Mouse (Mus musculus) kidney, postnatal 25 days (tissue): ENCODE measurements around the gene Sync.
A peak's percentile ranks its signal among the peaks of the same experiment; 100 is the strongest.

Experiments used
- DNase-seq, 2 experiments: peaks; one replicate each; pipeline ENCODE4 v3.0.0; 2021; ENCODE audit warnings: mixed read lengths in 2 of 2

The Sync gene

GRCm38 (mm10) chr4:129287472-129287981 lies at the start of gene Sync:
Gene Sync, plus strand, starts transcription at chr4:129287617.
- peak; percentile 26 to 61 for DNase-seq

GRCm38 (mm10) chr4:129237843-129238441 lies 49.5 kb upstream of the Sync start:
- DNase-seq: peak; percentile 43 to 72

- no peak for DNase-seq
Measured at GRCm38 (mm10) chr4:129238579-129239016, 48.8 kb upstream of the Sync start.

GRCm38 (mm10) chr4:129239075-129239474 lies 48.3 kb upstream of the Sync start:
- peak; percentile 78 to 92 for DNase-seq

GRCm38 (mm10) chr4:129241898-129242297 lies 45.5 kb upstream of the Sync start:
- no peak for DNase-seq

- DNase-seq: no peak
Measured at GRCm38 (mm10) chr4:129242327-129242726, 45.1 kb upstream of the Sync start.

GRCm38 (mm10) chr4:129242761-129243160 lies 44.7 kb upstream of the Sync start:
- DNase-seq: no peak

GRCm38 (mm10) chr4:129244802-129245201 lies 42.6 kb upstream of the Sync start:
- DNase-seq: no peak

GRCm38 (mm10) chr4:129246360-129247301 lies 40.8 kb upstream of the Sync start:
- peak in 1 of 2 experiments; percentile 67 for DNase-seq

GRCm38 (mm10) chr4:129247381-129248242 lies 39.8 kb upstream of the Sync start:
- DNase-seq: peak; percentile 39 to 71

- peak; percentile 57 to 79 for DNase-seq
Measured at GRCm38 (mm10) chr4:129248243-129248767, 39.1 kb upstream of the Sync start.

- no peak for DNase-seq
Measured at GRCm38 (mm10) chr4:129249288-129249687, 38.1 kb upstream of the Sync start.

- peak; percentile 87 to 95 for DNase-seq
Measured at GRCm38 (mm10) chr4:129250759-129251481, 36.5 kb upstream of the Sync start.

- peak; percentile 53 to 84 for DNase-seq
Measured at GRCm38 (mm10) chr4:129251482-129252125, 35.8 kb upstream of the Sync start.

- no peak for DNase-seq
Measured at GRCm38 (mm10) chr4:129252492-129252891, 34.9 kb upstream of the Sync start.

GRCm38 (mm10) chr4:129254571-129254970 lies 32.8 kb upstream of the Sync start:
- DNase-seq: no peak

- peak; percentile 80 to 92 for DNase-seq
Measured at GRCm38 (mm10) chr4:129256450-129257380, 30.7 kb upstream of the Sync start.

GRCm38 (mm10) chr4:129259101-129259500 lies 28.3 kb upstream of the Sync start:
- peak; percentile 36 to 59 for DNase-seq

- DNase-seq: no peak
Measured at GRCm38 (mm10) chr4:129260678-129261077, 26.7 kb upstream of the Sync start.

- DNase-seq: no peak
Measured at GRCm38 (mm10) chr4:129261196-129261595, 26.2 kb upstream of the Sync start, which contains the start of gene C77080. Gene C77080, minus strand, starts transcription at chr4:129261404.
